Mouse (Mus musculus) layer of hippocampus, postnatal 14 days (tissue): ENCODE measurements at regions not wholly inside any gene's neighbourhood (a gene's known extent, or its start where the extent isn't known, plus 50 kb on each side); places are given as distances from the start of the nearest gene placed in this dataset.

ENCODE experiments used
- DNase-seq, 2 experiments: peaks; one replicate each; pipeline ENCODE4 v3.0.0; 2021 to 2022; ENCODE audit warnings: low spot score in 2 of 2, mixed read lengths in 1 of 2

DNA sequence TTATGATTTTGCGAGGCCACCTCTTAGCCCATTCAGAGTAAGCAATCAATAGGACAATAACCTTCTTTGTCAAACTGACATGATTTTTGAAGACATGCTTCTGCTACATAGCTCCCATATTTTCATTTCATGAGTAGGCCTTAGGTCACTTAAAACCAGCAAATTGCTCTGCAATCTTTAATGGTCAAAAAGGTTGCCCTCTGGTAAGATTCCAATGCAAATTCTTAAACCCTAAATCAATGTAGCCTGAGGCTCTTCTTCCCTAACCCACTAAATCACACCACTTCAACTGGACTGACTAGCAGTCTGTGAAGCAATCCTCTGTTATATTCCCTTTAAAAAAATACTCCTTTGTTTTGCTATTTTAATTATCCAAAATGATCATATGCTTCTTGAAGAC is 1359.0 kb upstream of the Nudt12 start:
- no peak for DNase-seq

DNA sequence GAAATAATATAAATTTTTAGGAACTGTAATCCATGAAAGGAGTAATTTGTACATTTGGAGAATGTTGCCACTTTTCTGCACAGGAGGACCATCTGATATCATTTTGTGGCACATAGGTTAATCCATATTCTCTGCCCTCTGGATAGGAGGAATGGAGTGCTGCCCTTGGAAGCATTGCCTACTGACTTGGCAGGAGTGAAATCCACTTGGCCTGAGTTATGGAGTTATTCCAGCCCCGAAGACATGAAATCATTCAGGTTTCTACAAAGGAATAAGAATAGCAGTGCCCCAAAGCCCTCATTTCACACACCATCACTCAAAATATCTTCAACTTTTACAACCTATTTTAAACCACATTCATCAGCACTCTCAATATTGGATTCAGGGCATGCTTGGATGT is 1342.2 kb upstream of the Nudt12 start:
- no peak for DNase-seq

DNA sequence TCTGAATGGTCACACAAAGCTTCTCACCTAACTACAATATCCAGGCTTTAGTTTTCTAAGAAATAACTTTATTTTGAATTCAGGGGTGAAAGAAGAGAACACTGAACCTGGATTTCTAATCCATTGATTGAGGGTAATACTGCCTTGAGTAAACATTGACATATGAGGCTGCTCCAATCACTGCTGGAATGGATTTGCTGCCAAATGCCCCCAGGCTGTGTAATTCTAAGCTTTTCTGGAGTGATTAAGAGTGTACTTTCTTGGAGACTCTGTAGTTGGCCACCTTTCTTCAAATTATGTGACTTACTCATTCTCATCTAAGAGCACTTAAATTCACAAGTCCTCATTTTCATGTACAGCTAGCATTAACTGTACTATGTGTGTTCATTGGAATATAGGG is 1331.5 kb upstream of the Nudt12 start:
- DNase-seq, result no peak

DNA sequence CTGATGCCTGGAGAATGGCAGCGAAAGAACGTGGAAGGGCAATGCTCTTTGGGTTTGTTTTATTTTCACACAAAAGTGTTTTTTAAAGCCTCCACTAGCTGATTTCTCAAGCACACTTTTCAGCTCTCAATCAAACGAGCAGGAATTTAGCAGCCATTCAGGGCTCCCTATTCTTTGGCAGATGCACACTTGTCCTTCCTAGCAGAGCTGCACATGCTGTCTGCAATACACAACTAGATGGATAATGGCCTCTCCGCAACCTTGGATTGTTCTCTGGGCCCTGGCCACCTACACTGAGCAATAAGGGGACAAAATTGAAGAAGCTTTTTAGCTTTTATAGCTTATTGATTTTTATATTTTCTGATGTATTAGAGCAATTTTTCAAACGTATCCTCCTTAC is 1324.5 kb upstream of the Nudt12 start:
- DNase-seq, result peak in 1 of 2 experiments; percentile 4

DNA sequence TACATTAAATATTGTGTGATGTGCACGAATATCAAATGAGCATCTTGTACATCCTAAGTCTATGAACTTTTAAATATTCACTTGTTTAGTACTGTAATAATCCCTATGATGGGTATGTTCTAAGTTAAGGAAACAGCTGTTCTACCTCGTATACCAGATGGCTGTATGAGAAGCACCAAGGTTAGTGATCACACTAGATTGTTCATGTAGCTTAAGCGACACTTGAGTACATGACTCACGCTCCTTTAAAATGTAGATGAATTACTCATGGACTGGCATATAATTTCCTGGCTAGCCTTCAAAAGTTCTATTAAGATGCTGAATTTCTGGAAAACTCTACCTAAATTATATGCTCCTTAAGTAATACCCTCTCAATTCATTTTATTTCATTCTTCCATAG is 1307.9 kb upstream of the Nudt12 start:
- no peak for DNase-seq
